Mouse (Mus musculus) heart, embryonic 15.5 days (tissue): ENCODE measurements around the gene Gm10645. TPM values are rescaled to one million over a fixed set of nuclear protein-coding genes. Genes with fewer than 3 reads are reported as not detected.

Experiments used
- ATAC-seq: fragments of 200-750 bp; cut with Nextera tagmentation; replicated peaks from 2 replicates; pipeline ENCODE4 v1.8.0; 2017; ENCODE audit warnings: low read depth, moderate TSS enrichment; ENCODE audit not compliant: insufficient number of reproducible peaks, insufficient read depth, low FRiP score
- H3K27ac ChIP-seq: fragments of 300-500 bp; sonication (generic); 2 replicates; pipeline ENCODE4 v1.5.1; 2015; ENCODE audit warnings: mild to moderate bottlenecking, inconsistent platforms
- H3K27me3 ChIP-seq: fragments of 300-500 bp; sonication (generic); 2 replicates; pipeline ENCODE4 v1.6.1; 2015; ENCODE audit warnings: inconsistent platforms
- H3K36me3 ChIP-seq: fragments of 300-500 bp; sonication (generic); 2 replicates; pipeline ENCODE4 v1.6.1; 2015; ENCODE audit warnings: mild to moderate bottlenecking, inconsistent platforms
- H3K4me1 ChIP-seq: fragments of 300-500 bp; sonication (generic); replicated peaks from 2 replicates; pipeline ENCODE4 v1.6.1; 2015; ENCODE audit warnings: inconsistent platforms
- H3K4me2 ChIP-seq: fragments of 300-500 bp; sonication (generic); 2 replicates; pipeline ENCODE4 v1.6.1; 2015; ENCODE audit warnings: inconsistent platforms, mild to moderate bottlenecking, moderate library complexity
- H3K4me3 ChIP-seq: fragments of 300-500 bp; sonication (generic); 2 replicates; pipeline ENCODE4 v1.5.1; 2015; ENCODE audit warnings: mild to moderate bottlenecking, inconsistent platforms
- H3K9ac ChIP-seq: fragments of 300-500 bp; sonication (generic); 2 replicates; pipeline ENCODE4 v1.6.1; 2015; ENCODE audit warnings: mild to moderate bottlenecking, inconsistent platforms
- H3K9me3 ChIP-seq: fragments of 300-500 bp; sonication (generic); replicated peaks from 2 replicates; pipeline ENCODE4 v1.6.1; 2016; ENCODE audit warnings: inconsistent platforms
- WGBS: fragments of 180-500 bp; shearing (Covaris S2); methylation state at CpG from one replicate; pipeline ENCODE4 v1.1.7; 2015; ENCODE audit warnings: mixed read lengths; 5-methylcytosine and 5-hydroxymethylcytosine counted together
- polyA plus RNA-seq: library from polyadenylated mRNA; unstranded; fragments of >200 nt; fragmentation: Nextera tagmentation; extraction: Ambion mirVana; gene quantifications from 2 replicates; pipeline ENCODE4 v1.2.1, GENCODE M21; 2015

Gm10645 gene
- polyA plus RNA-seq: 0.45 and 0.90 TPM in 2 replicates

DNA sequence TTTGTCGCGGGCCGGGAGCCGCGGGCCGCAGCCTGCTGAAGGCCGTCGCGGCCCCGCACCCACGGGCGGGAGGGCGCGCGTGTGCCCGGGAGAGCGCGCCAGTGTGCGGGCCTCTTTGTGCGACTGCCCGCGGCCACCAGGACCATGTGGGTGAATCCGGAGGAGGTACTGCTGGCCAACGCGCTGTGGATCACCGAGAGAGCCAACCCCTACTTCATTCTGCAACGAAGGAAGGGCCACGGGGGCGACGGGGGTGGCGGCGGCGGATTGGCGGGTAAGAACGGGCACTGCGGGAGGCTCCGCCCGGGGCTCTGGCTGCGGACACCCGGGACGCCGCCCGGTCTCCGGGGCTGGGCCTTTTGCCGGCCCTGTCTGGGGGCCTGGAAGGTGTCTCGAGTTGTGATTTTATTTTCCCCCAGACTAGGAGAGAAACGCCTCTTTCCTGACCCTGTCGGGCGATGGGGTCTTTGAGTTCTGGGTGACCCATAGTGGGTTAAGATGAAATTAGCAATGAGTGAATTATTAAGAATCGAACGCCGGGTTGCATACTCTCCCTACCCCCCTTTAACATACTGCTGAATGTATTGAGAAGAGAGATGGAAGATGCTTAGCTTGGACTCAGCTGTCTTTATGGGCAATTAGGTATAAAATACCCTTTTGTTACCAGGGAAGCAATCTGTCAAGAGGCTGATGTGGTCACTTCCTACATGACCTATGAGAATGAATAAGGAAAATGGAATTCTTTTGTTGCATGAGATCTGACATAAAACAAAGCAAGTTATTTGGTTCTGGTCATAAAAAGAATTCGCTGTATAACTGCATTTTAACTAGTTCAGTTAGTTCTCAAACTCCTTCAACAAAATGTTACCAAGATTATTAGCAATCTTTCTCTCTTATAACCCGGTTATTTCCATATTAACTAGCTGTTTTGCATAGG is at the start of gene Gm10645:
Gm10645 (minus strand) TSS at position 240 of the 937 bp plus-strand sequence.
- peaks cover 5% of the 10 kb centered on the region for H3K4me1 ChIP-seq
- 4% methylated on average over 54 of the region's 54 CpGs for WGBS
- peak within 1 kb of the TSS; percentile 98 for H3K4me2 ChIP-seq
- H3K27me3 ChIP-seq: peaks cover 23% of the 10 kb centered on the region
- H3K9me3 ChIP-seq: no peaks in the 10 kb centered on the region
- ATAC-seq: peak; percentile 57
- H3K36me3 ChIP-seq: no peaks in the 10 kb centered on the region
- H3K9ac ChIP-seq: peak within 1 kb of the TSS; percentile 81
- peak within 1 kb of the TSS; percentile 75 for H3K4me3 ChIP-seq
- H3K27ac ChIP-seq: peak within 1 kb of the TSS; percentile 73

DNA sequence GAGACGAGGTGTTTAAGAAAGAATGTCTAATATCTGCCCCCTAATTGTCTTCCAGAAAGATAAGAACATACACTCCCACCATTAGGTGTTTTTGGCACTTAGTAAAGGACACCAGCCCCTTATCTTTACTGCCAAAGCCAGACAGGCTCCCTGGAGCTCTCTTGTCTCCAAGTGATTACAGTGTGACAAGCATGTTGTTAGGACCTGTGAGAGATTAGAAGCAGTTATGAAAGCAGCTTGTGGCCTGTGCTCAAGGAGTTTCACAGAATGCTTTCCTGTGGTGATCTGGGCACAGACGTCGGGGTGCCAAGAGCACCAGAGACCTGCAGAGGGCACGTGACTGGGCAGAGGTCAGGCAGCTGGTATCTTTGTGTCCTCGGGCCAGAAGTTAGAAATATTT is 49.1 kb upstream of the Gm10645 start:
- no peak overlapping the region for H3K9ac ChIP-seq
- no peaks in the 10 kb centered on the region for H3K27me3 ChIP-seq
- WGBS: 10% methylated on average over 5 of the region's 5 CpGs
- H3K9me3 ChIP-seq: no peaks in the 10 kb centered on the region
- no peak overlapping the region for H3K4me2 ChIP-seq
- H3K27ac ChIP-seq: peak overlapping the region; percentile 68
- no peaks in the 10 kb centered on the region for H3K36me3 ChIP-seq
- peak; percentile 60; the same call in 1 of the 2 replicates for ATAC-seq
- H3K4me3 ChIP-seq: no peak overlapping the region
- peaks cover 13% of the 10 kb centered on the region for H3K4me1 ChIP-seq

- H3K27me3 ChIP-seq: no peaks in the 10 kb centered on the region
- 85% methylated on average over 7 of the region's 7 CpGs for WGBS
- no peak overlapping the region for H3K4me3 ChIP-seq
- H3K9ac ChIP-seq: no peak overlapping the region
- H3K36me3 ChIP-seq: no peaks in the 10 kb centered on the region
- H3K27ac ChIP-seq: no peak overlapping the region
- no peak for ATAC-seq
- H3K4me1 ChIP-seq: peaks cover 11% of the 10 kb centered on the region
- no peaks in the 10 kb centered on the region for H3K9me3 ChIP-seq
- no peak overlapping the region for H3K4me2 ChIP-seq
These were observed 44.7 kb upstream of the Gm10645 start for GRCm38 (mm10) chr8:83210676-83211075.

- no peak for ATAC-seq
- Histone ChIP-seq H3K9ac (no peak overlapping the region), H3K4me1 (no peaks in the 10 kb centered on the region), H3K27ac (no peak overlapping the region), H3K4me3 (no peak overlapping the region), H3K27me3 (no peaks in the 10 kb centered on the region), H3K9me3 (no peaks in the 10 kb centered on the region), H3K36me3 (no peaks in the 10 kb centered on the region), H3K4me2 (no peak overlapping the region)
- WGBS: 60% methylated on average over 4 of the region's 4 CpGs
These were observed 43.6 kb upstream of the Gm10645 start for GRCm38 (mm10) chr8:83209581-83209980.

- Histone ChIP-seq H3K9ac (no peak overlapping the region), H3K4me3 (no peak overlapping the region), H3K9me3 (no peaks in the 10 kb centered on the region), H3K4me1 (peaks cover 5% of the 10 kb centered on the region), H3K27ac (no peak overlapping the region), H3K36me3 (no peaks in the 10 kb centered on the region), H3K4me2 (no peak overlapping the region), H3K27me3 (no peaks in the 10 kb centered on the region)
- 63% methylated on average over 7 of the region's 7 CpGs for WGBS
- ATAC-seq: no peak
These were observed 39.9 kb upstream of the Gm10645 start for GRCm38 (mm10) chr8:83205907-83206306.

DNA sequence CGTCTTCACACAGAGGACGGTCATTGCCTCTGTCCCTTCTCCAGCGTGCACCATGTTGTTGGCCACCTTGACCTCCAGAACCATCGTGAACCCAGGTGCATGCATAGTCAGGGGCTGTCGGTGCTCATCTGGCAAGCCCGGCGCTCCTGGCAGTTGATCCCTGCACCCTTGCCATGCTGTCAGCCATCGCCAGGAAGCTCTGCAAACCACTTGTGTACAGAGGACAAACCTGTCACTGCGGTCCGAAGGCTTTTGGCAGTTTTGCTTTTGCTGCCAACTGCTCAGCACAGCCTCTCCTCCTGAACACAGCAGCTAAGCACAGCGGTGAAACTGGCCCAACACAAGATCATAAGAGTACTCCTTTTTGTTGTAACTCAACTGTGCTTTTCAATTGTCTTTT is 37.0 kb upstream of the Gm10645 start:
- WGBS: 72% methylated on average over 11 of the region's 11 CpGs
- Histone ChIP-seq H3K4me2 (no peak overlapping the region), H3K9ac (no peak overlapping the region), H3K4me3 (no peak overlapping the region), H3K36me3 (no peaks in the 10 kb centered on the region), H3K27ac (no peak overlapping the region), H3K9me3 (no peaks in the 10 kb centered on the region), H3K27me3 (no peaks in the 10 kb centered on the region), H3K4me1 (peaks cover 19% of the 10 kb centered on the region)
- ATAC-seq: no peak

DNA sequence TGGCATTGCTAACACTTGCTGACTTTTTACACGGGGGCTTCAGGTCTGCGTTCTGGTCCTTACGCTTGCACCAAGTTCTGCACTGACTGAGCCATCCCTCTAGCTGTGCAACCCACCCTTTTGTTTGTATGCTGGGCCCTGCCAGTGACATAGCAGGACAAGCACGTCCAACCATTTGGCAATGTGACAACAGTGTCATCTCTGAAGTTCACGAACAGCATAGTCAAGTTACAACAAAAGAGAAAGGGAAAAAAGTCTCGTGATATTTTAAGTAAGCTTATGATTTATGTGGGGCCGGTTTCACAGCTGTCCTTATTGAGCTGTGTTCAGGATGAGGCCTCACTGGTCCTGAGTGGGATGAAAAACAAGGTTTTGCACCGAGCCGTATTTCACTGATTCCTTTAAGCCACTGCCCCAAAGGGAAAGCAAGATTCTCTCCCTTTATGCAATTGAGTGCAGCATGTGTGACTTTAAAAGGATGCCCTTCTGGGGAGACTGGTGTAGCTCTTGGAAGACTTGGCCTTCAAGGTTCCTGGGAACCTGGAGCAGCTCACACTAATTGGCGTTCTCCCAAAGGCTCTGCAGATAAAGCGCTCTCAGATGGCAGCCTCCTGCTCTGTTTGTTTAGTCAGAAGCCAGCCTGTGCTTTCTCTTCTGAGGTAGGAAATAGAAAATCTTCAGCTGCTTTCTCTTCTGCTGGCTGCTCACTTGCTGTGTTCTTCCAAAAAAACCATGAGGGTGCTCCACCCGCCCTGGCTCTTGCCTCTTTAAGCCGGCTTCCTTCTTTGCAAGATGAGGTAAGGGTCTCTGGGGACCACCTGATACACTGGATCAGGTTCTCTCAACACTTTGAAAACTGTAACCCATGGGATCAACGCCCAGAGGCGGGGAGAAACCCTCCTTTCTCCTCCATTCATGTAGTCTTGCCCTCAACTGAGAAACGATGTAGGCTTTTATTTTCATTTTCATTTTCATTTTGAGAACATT is 34.5 kb upstream of the Gm10645 start:
- no peaks in the 10 kb centered on the region for H3K36me3 ChIP-seq
- H3K4me1 ChIP-seq: peaks cover 19% of the 10 kb centered on the region
- peak overlapping the region; percentile 72 for H3K27ac ChIP-seq
- H3K9ac ChIP-seq: no peak overlapping the region
- H3K4me2 ChIP-seq: peak overlapping the region; percentile 50
- H3K9me3 ChIP-seq: no peaks in the 10 kb centered on the region
- H3K4me3 ChIP-seq: no peak overlapping the region
- 46% methylated on average over 16 of the region's 16 CpGs for WGBS
- peak; percentile 33; the same call in 1 of the 2 replicates for ATAC-seq
- no peaks in the 10 kb centered on the region for H3K27me3 ChIP-seq

DNA sequence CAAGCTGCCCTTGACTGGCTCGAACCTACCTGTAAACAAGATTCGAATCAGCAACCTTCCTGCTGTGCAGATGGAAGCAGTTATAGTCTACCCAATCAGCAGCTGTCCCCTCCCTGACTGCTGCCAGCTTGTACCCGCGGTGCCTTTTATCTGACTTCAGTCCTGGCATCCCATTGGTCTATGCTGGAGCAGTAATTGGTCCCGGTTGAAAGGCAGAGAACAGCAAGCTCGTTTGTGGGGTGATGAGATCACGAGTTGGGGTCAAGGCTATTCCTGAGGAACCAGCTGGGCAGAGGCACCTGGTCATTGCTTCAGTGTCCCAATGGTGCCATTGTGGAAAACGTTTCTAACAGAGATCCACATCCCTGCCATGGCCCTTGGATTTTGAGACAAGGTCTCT is 33.7 kb upstream of the Gm10645 start:
- H3K36me3 ChIP-seq: no peaks in the 10 kb centered on the region
- peak overlapping the region; percentile 72; the same call in 1 of the 2 replicates for H3K27ac ChIP-seq
- H3K4me2 ChIP-seq: no peak overlapping the region
- H3K9ac ChIP-seq: no peak overlapping the region
- no peaks in the 10 kb centered on the region for H3K27me3 ChIP-seq
- no peak overlapping the region for H3K4me3 ChIP-seq
- H3K9me3 ChIP-seq: no peaks in the 10 kb centered on the region
- peaks cover 19% of the 10 kb centered on the region for H3K4me1 ChIP-seq
- no peak for ATAC-seq
- WGBS: 59% methylated on average over 8 of the region's 8 CpGs

- Histone ChIP-seq H3K27ac (no peak overlapping the region), H3K9me3 (no peaks in the 10 kb centered on the region), H3K4me2 (no peak overlapping the region), H3K4me3 (no peak overlapping the region), H3K27me3 (no peaks in the 10 kb centered on the region), H3K36me3 (no peaks in the 10 kb centered on the region), H3K9ac (no peak overlapping the region), H3K4me1 (peaks cover 16% of the 10 kb centered on the region)
- no peak for ATAC-seq
- WGBS: 80% methylated on average over 6 of the region's 6 CpGs
These were observed 30.1 kb upstream of the Gm10645 start for GRCm38 (mm10) chr8:83196088-83196487.

DNA sequence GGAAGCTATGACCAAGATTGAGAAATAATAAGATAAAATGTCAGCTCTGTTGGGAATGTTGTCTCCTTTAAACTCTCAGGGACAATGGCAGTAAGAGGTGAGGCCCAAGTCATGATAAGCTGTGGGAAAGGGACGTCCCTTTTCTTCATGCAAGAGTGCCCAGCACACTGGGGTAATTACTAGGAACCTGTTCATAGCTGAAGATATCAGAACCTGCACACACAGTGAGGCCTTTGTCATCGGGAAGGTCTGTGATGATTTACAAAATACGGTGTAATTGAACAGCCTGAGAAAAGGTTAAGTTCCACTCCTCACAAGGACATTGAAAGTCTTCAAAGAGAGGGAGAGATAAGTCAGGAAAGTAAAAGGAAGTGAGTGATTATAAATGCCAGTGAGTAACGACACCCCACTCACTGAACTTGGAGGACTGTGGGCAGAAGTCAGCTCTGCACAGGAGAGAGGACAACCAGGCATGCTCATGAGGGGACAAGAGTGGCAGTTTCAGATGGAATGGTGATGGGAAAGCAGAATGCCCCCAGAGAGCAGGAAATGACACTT is 23.6 kb upstream of the Gm10645 start:
- Histone ChIP-seq H3K4me1 (0 out of 2 replicates have a peak, but pooled peaks cover 2% of the 10 kb centered on the region), H3K4me3 (no peak overlapping the region), H3K27ac (no peak overlapping the region), H3K4me2 (no peak overlapping the region), H3K9me3 (no peaks in the 10 kb centered on the region), H3K36me3 (no peaks in the 10 kb centered on the region), H3K27me3 (no peaks in the 10 kb centered on the region), H3K9ac (no peak overlapping the region)
- no peak for ATAC-seq
- 54% methylated on average over 4 of the region's 4 CpGs for whole genome bisulfite sequencing
